Mouse (Mus musculus) midbrain, embryonic 13.5 days (tissue): ENCODE results near the gene Gtpbp6. TPM values are rescaled to one million over a fixed set of nuclear protein-coding genes. Genes with fewer than 3 reads are reported as not detected.
"Not testable (repeated sequence)": the region's sequence is repeated elsewhere in the genome, so short reads cannot be mapped to it uniquely, and the experiment has no call there.

Experiments used
- ATAC-seq: fragments of 200-750 bp; cut with Nextera tagmentation; 2 replicates; pipeline ENCODE4 v1.8.0; 2017; ENCODE audit warnings: mild to moderate bottlenecking, moderate TSS enrichment, moderate library complexity
- H3K27ac ChIP-seq: fragments of 300-500 bp; sonication (generic); 2 replicates; pipeline ENCODE4 v1.5.1; 2015; ENCODE audit warnings: inconsistent platforms, mild to moderate bottlenecking, moderate library complexity
- H3K27me3 ChIP-seq: fragments of 300-500 bp; sonication (generic); 2 replicates; pipeline ENCODE4 v1.6.1; 2015; ENCODE audit warnings: mild to moderate bottlenecking, inconsistent platforms
- H3K36me3 ChIP-seq: fragments of 300-500 bp; sonication (generic); 2 replicates; pipeline ENCODE4 v1.6.1; 2015; ENCODE audit warnings: mild to moderate bottlenecking, inconsistent platforms
- H3K4me1 ChIP-seq: fragments of 300-500 bp; sonication (generic); replicated peaks from 2 replicates; pipeline ENCODE4 v1.6.1; 2015; ENCODE audit warnings: inconsistent platforms
- H3K4me2 ChIP-seq: fragments of 300-500 bp; sonication (generic); replicated peaks from 2 replicates; pipeline ENCODE4 v1.6.1; 2015; ENCODE audit warnings: moderate library complexity, mild to moderate bottlenecking, inconsistent platforms
- H3K4me3 ChIP-seq: fragments of 300-500 bp; sonication (generic); replicated peaks from 2 replicates; pipeline ENCODE4 v1.5.1; 2015; ENCODE audit warnings: mild to moderate bottlenecking, inconsistent platforms
- H3K9ac ChIP-seq: fragments of 300-500 bp; sonication (generic); replicated peaks from 2 replicates; pipeline ENCODE4 v1.6.1; 2015; ENCODE audit warnings: mild to moderate bottlenecking, inconsistent platforms
- H3K9me3 ChIP-seq: fragments of 300-500 bp; sonication (generic); 2 replicates; pipeline ENCODE4 v1.6.1; 2016; ENCODE audit warnings: mild to moderate bottlenecking, inconsistent platforms
- WGBS: fragments of 180-500 bp; shearing (Covaris S2); methylation state at CpG from one replicate; pipeline ENCODE4 v1.1.7; 2015; 5-methylcytosine and 5-hydroxymethylcytosine counted together
- polyA plus RNA-seq: library from polyadenylated mRNA; unstranded; fragments of >200 nt; fragmentation: Nextera tagmentation; extraction: Ambion mirVana; gene quantifications from 2 replicates; pipeline ENCODE4 v1.2.1, GENCODE M21; 2015

Gene Gtpbp6
- 52.6 and 53.3 TPM in 2 replicates for polyA plus RNA-seq

DNA sequence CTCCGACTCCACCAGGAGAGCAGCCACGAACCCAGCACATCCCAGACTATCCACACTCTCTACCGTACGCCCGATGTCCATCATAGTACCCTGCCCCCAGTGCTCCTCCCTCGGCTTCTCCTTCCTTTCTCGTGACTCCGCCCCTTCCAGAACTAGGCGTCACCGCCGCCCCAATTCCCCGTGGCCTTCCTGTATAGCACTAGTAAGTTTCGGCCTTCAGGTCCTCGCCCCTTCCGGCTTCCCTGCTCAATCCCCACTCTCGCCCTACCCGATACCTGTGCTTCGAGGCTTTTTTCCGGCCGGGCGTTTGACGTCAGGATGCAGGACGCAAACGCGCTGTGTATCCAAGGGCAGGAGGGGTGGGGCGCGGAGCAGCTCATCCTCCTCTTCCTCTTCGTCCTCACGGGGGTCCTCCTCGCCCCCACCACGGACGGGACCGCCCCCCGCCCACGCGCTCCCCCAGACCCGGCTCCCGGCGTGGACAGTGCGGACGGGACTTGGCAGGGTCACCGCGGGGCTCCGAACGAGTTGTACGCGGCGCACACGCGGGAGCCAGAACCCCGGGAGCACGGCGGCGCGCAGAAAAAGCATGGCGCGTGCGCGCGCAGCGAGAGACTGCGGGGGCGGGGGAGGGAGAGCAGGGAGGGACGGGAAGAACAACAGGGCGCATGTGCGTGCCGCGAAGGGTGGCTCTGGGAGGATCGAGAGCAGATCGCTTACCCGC, at the start of gene Gtpbp6:
Gene Gtpbp6, minus strand, starts transcription at position 617 of the 724 bp plus-strand sequence.
- Histone ChIP-seq H3K9me3 (no peaks in the 10 kb centered on the region), H3K4me3 (peak within 1 kb of the TSS; percentile 80), H3K9ac (peak within 1 kb of the TSS; percentile 77), H3K27me3 (no peaks in the 10 kb centered on the region), H3K4me1 (peaks cover 20% of the 10 kb centered on the region), H3K4me2 (peak within 1 kb of the TSS; percentile 95), H3K36me3 (peaks cover 46% of the 10 kb centered on the region), H3K27ac (peak within 1 kb of the TSS; percentile 95)
- peak; percentile 77 for ATAC-seq
- WGBS, result under 1% methylated on average over 70 of the region's 71 CpGs

DNA sequence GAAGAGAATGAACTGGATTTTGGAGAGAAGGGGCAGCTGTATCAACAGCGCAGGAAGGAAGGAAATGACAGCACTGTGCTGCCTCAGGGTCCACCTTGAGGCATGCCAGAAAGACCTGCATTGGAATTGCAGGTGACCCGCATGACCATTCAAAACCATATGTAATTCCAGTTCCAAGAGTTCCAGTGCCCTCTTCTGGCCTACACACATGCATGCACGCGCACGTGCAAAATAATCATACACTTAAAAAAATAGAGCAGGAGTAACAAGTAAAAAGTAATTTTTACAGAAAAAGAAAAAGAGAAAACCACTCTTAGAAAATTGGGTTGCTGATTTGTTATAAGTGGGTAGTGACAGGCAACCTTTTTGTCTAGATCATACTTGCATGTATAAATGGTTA, 35.0 kb upstream of the Gtpbp6 start:
- 91% methylated on average over 5 of the region's 5 CpGs for WGBS
- no peaks in the 10 kb centered on the region for H3K4me1 ChIP-seq
- no peak overlapping the region for H3K4me2 ChIP-seq
- H3K36me3 ChIP-seq, result peaks cover 85% of the 10 kb centered on the region
- H3K27me3 ChIP-seq, result no peaks in the 10 kb centered on the region
- H3K9me3 ChIP-seq, result no peaks in the 10 kb centered on the region
- no peak overlapping the region for H3K9ac ChIP-seq
- H3K27ac ChIP-seq, result no peak overlapping the region
- no peak overlapping the region for H3K4me3 ChIP-seq
- no peak for ATAC-seq

DNA sequence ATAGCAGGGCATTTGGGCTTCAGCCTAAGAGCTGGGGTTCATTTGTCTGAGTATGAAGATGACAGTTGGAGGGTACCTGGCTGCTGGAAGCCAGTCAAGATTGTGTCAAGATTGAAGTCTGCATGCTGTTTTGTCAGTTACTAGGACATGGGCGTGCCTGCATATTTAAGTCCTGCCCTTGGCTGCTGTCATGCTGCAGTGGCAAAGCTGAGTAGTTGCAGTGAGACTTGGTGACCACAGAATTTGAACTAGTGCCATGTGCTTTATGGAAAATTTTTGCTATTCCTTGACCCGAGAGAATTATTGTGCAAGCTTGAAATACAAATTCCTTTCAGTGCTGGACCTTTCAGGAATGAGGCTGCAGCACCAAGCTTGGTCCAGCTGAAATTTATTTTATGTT, 34.3 kb upstream of the Gtpbp6 start:
- Histone ChIP-seq H3K36me3 (peaks cover 80% of the 10 kb centered on the region), H3K27me3 (no peaks in the 10 kb centered on the region), H3K4me3 (no peak overlapping the region), H3K4me2 (no peak overlapping the region), H3K27ac (no peak overlapping the region), H3K9ac (no peak overlapping the region), H3K4me1 (peaks cover under 1% of the 10 kb centered on the region; the same call in 1 of the 2 replicates), H3K9me3 (no peaks in the 10 kb centered on the region)
- ATAC-seq, result no peak
- 91% methylated on average over 2 of the region's 2 CpGs for WGBS

DNA sequence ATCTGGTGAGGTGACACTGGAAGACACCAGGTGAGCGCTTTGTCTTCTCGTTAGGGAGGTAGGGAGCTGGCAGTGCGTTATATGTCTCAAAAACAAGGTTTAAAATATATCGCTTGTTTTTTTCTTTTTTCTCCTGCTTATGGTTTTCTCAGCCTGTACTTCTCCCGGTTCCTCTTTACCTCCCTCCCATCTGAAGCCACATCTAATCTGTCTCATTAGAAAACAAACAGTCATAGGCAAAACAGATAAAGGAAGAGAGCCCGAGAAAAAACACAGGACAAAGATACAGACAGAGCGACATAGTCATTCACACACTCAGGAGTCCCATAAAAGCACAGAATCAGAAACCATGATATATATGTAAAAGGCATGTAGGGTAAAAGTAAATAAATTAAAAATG, 32.4 kb upstream of the Gtpbp6 start:
- Histone ChIP-seq H3K4me1 (peaks cover 12% of the 10 kb centered on the region), H3K27ac (no peak overlapping the region), H3K4me3 (no peak overlapping the region), H3K4me2 (no peak overlapping the region), H3K9me3 (no peaks in the 10 kb centered on the region), H3K27me3 (no peaks in the 10 kb centered on the region), H3K36me3 (peaks cover 63% of the 10 kb centered on the region), H3K9ac (no peak overlapping the region)
- no peak for ATAC-seq
- 92% methylated on average over 7 of the region's 7 CpGs for WGBS

DNA sequence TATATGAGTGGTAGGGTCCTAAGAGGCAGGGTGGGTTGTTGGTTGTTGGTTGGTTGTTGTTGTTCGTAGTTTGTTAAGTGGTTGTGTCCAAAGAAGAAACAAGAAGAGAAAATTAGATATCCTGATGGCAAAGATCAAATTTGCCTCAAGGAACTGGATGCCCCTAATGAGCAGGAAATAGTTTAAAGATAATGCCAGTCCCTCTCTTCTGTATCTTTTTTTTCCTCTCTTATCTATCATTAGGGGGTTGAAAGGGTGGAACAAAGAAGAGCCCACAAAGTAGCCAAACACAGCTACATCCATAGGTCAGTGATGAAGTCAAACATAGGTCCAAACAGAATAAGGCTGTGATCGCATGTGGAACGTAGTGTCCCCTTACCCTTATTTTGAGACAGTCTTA, 31.3 kb upstream of the Gtpbp6 start:
- Histone ChIP-seq H3K4me3 (no peak overlapping the region), H3K4me1 (peaks cover 12% of the 10 kb centered on the region), H3K9me3 (no peaks in the 10 kb centered on the region), H3K4me2 (no peak overlapping the region), H3K27ac (no peak overlapping the region), H3K27me3 (no peaks in the 10 kb centered on the region), H3K36me3 (peaks cover 53% of the 10 kb centered on the region), H3K9ac (no peak overlapping the region)
- ATAC-seq, result no peak
- WGBS, result 97% methylated on average over 3 of the region's 3 CpGs

DNA sequence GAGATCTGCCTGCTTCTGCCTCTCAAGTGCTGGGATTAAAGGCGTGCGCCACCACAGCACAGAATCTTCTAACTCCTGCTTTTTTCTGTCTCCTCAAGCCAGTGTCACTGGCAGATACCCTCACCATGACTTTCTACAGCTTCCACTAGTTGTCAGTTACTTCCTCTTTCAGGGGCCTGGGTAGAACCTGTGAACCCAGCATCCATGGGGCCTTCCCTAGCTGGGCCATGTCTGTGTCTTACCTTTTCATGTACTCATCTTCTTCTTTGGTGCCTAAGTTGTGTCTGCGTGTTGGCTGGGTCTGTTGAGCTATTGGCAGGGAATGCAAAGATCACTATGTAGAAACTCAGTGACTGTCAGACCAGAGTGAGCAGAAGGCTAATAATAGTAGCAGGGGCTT, 29.8 kb upstream of the Gtpbp6 start:
- H3K4me3 ChIP-seq, result no peak overlapping the region
- no peak for ATAC-seq
- no peaks in the 10 kb centered on the region for H3K9me3 ChIP-seq
- H3K9ac ChIP-seq, result no peak overlapping the region
- peaks cover 40% of the 10 kb centered on the region for H3K36me3 ChIP-seq
- H3K27me3 ChIP-seq, result no peaks in the 10 kb centered on the region
- WGBS, result 95% methylated on average over 3 of the region's 3 CpGs
- no peak overlapping the region for H3K27ac ChIP-seq
- peaks cover 12% of the 10 kb centered on the region for H3K4me1 ChIP-seq
- no peak overlapping the region for H3K4me2 ChIP-seq

DNA sequence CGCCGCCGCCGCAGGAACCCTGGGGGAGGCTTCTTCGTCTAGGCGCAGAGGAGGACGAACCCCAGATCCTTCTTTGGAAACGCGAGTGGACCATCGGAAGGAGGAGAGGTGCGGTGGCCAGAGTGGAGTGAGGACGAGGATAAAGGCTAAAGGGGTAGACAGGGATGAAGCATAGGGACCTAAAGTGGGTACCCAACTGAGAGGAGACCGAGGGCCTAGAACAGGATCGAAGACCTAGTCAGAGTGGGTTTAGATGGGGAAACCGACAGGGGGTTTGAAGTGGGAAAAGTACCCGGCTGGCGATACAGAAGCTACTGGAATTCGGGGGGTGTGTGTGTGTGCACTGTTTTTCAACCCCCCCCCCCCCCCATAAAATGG, 28.1 kb upstream of the Gtpbp6 start:
- Histone ChIP-seq H3K4me3 (peak overlapping the region; percentile 76), H3K9me3 (no peaks in the 10 kb centered on the region), H3K4me2 (peak overlapping the region; percentile 72), H3K27ac (peak overlapping the region; percentile 76), H3K4me1 (peaks cover 12% of the 10 kb centered on the region), H3K9ac (peak overlapping the region; percentile 93), H3K27me3 (no peaks in the 10 kb centered on the region), H3K36me3 (peaks cover 29% of the 10 kb centered on the region)
- ATAC-seq, result peak; percentile 61; the same call in 1 of the 2 replicates
- WGBS, result 8% methylated on average over 18 of the region's 18 CpGs

DNA sequence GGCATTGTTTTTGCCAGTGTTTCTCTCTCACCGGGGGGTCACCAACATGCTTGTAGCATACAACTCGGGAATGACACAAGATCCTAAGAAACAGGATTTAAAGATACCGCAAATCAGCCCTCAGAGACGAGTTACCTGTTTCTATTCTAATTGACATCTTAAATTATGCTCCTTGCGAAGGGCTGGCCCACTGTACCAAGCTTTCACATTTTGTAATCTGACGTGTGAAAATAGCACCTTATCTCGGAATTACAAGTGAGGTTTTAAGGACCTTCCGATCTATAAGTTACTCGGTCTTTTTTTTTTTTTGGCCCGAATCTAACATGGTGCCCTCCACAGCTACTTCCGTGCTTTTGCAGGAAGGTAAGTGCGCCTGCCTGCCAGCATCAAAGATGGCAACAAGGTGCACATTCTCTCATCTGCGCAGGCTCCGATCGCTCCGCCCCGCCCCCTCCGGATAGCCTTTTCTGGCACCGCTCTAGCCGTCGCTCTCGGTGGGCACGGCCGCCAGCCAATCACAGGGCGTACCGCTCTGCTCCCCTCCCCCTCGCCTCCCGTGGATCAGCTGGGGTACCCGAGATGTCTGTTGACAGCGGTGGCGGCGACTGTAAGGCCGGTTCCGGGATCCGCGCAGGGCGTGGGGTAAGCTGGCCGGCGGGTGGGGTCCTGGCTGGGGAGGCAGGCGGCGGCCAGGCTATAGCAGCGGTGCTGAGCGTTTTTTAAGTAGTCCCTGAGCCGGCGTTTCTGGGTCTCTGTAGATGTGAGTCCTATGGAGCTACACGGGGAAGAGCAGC, 27.5 kb upstream of the Gtpbp6 start, which contains the start of gene Chfr:
Gene Chfr, plus strand, starts transcription at position 550 of the 794 bp plus-strand sequence.
- Histone ChIP-seq H3K36me3 (peaks cover 29% of the 10 kb centered on the region), H3K9ac (peak within 1 kb of the TSS; percentile 93), H3K9me3 (no peaks in the 10 kb centered on the region), H3K27me3 (no peaks in the 10 kb centered on the region), H3K4me3 (peak within 1 kb of the TSS; percentile 76), H3K4me2 (peak within 1 kb of the TSS; percentile 72), H3K27ac (peak within 1 kb of the TSS; percentile 76), H3K4me1 (peaks cover 12% of the 10 kb centered on the region)
- 4% methylated on average over 46 of the region's 46 CpGs for WGBS
- peak; percentile 99 for ATAC-seq

DNA sequence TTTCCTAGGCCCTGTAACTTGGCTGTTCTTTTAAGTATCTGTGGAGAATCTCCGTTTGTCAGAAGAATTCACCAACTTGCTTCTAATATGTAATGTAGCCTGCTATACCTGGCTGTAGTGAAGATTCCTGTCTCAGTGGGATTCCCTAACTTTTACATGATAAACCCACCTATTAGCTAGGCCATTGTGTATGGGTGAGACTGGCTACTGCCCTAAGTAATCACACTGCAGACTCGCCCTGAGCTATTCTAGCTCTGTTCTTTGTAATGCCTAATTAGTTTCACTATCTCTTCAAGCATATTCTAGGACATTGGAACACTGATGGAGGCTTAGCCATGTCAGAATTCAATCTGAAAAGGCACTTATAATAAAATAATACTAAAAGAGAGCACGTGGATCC, 14.4 kb upstream of the Gtpbp6 start:
- not testable (repeated sequence) for H3K9me3 ChIP-seq, H3K4me2 ChIP-seq, ATAC-seq, H3K4me3 ChIP-seq, H3K4me1 ChIP-seq, H3K27ac ChIP-seq, H3K27me3 ChIP-seq, H3K9ac ChIP-seq
- H3K36me3 ChIP-seq, result peaks cover 80% of the 10 kb centered on the region
- 88% methylated on average over 3 of the region's 3 CpGs for WGBS

DNA sequence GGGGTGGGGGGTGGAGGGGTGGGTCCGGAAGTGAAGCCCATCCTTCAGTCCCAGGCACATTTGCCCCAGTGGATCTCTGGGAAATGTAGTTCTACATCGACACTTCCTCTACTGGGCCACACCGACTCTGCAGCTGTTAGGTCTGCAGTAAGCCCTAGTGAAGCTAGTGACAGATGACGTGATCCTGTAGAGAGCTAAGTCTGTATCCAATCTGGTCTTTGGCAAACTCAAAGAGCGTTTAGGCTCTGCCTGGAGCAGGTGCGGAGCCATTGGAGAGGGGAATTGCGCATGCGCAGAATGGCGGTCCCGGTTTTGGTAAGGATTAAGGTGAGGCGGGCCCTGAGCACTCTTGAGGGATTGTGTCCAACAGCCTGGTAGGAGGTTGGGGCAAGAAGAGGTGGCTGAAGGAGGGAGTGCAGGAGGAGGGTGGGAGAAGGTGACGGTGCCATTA, 2.0 kb upstream of the Gtpbp6 start, which contains the start of gene Zfp605:
Gene Zfp605, plus strand, starts transcription at position 102 of the 451 bp plus-strand sequence.
- ATAC-seq, result peak; percentile 76
- H3K4me2 ChIP-seq, result peak within 1 kb of the TSS; percentile 73
- WGBS, result under 1% methylated on average over 12 of the region's 12 CpGs
- peak within 1 kb of the TSS; percentile 54 for H3K4me3 ChIP-seq
- peak within 1 kb of the TSS; percentile 95 for H3K27ac ChIP-seq
- no peaks in the 10 kb centered on the region for H3K27me3 ChIP-seq
- H3K4me1 ChIP-seq, result peaks cover 20% of the 10 kb centered on the region
- H3K9ac ChIP-seq, result peak within 1 kb of the TSS; percentile 71
- peaks cover 43% of the 10 kb centered on the region for H3K36me3 ChIP-seq
- no peaks in the 10 kb centered on the region for H3K9me3 ChIP-seq

DNA sequence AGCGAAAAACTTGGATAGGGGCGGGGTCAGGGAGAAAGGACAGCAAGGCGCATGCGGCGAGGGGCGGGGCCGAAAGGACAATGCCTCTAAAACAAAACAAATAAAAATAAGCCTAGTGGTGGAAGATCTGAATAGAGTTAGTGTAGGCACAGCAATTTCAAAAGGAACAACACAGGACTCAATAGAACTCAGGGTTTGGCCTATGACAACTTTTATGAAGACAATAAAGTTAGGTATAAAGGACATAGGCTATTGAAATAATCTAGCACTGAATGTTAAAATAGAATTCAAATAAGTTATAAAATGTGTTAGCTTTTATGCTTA, 270 bp upstream of the Gtpbp6 start:
- Histone ChIP-seq H3K36me3 (peaks cover 46% of the 10 kb centered on the region), H3K9me3 (no peaks in the 10 kb centered on the region), H3K27ac (peak overlapping the region; percentile 95), H3K4me2 (peak overlapping the region; percentile 95), H3K27me3 (no peaks in the 10 kb centered on the region), H3K4me3 (peak overlapping the region; percentile 80), H3K9ac (no peak overlapping the region), H3K4me1 (peaks cover 20% of the 10 kb centered on the region)
- under 1% methylated on average over 7 of the region's 7 CpGs for WGBS
- no peak for ATAC-seq

DNA sequence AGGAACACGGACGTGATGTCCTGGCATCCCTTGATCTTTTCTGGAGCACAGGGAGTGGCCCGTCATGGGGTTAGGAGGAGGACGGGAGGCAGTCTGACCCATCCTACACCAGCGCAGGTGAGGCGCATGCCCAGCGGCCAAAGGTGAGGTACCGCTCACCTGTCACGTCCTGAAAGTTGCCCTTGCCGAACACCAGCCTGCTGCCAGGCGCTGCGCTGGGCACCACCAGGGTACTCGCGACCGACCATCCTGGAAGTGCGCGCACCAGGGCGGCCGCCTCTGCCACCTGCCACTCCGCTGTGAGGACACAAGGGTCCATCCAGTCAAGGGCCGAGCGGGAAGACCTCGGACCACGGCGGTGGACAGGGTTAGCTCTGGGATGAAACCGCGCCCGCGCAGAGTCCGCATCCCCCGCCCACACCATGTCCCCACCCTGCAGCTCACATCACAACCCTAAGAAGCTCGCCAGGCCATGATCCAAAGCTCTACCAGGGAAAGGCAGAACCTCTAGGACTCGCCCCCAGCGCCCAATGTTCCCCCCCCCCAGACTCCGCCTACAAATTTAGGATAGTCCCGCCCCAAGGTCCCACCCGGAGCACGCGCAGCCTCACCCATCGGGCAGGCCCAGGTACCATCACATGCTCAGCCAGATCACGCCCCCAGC, 964 bp downstream of the Gtpbp6 start:
- 17% methylated on average over 40 of the region's 41 CpGs for WGBS
- Histone ChIP-seq H3K27ac (peak overlapping the region; percentile 95), H3K4me3 (peak overlapping the region; percentile 80), H3K36me3 (peaks cover 47% of the 10 kb centered on the region), H3K9ac (peak overlapping the region; percentile 77), H3K27me3 (no peaks in the 10 kb centered on the region), H3K4me2 (peak overlapping the region; percentile 95), H3K9me3 (no peaks in the 10 kb centered on the region), H3K4me1 (peaks cover 23% of the 10 kb centered on the region)
- ATAC-seq, result peak; percentile 29
